Mouse (Mus musculus) adrenal gland, adult 18-20 months (tissue): ENCODE measurements around the gene Trpm8. TPM values are rescaled to one million over a fixed set of nuclear protein-coding genes. Genes with fewer than 3 reads are reported as not detected.

Source experiments
- DNase-seq, 2 experiments: peaks; one replicate each; pipeline ENCODE4 v3.0.0; 2021 to 2022; ENCODE audit warnings: low spot score in 2 of 2
- long read RNA-seq, 2 experiments: library from polyadenylated mRNA; stranded (forward); transcript quantifications; one replicate each; pipeline ENCODE4 v2.0.0; 2021
- total RNA-seq, 2 experiments: library from RNA; stranded (reverse); gene quantifications; 1 replicate in 1 of 2; 2 replicates in 1 of 2; pipeline ENCODE4 v1.2.3; 2021

The Trpm8 gene
- not detected for total RNA-seq
- long read RNA-seq, experiment 1, result 0 reads
- long read RNA-seq, experiment 2, result 0 reads

DNA sequence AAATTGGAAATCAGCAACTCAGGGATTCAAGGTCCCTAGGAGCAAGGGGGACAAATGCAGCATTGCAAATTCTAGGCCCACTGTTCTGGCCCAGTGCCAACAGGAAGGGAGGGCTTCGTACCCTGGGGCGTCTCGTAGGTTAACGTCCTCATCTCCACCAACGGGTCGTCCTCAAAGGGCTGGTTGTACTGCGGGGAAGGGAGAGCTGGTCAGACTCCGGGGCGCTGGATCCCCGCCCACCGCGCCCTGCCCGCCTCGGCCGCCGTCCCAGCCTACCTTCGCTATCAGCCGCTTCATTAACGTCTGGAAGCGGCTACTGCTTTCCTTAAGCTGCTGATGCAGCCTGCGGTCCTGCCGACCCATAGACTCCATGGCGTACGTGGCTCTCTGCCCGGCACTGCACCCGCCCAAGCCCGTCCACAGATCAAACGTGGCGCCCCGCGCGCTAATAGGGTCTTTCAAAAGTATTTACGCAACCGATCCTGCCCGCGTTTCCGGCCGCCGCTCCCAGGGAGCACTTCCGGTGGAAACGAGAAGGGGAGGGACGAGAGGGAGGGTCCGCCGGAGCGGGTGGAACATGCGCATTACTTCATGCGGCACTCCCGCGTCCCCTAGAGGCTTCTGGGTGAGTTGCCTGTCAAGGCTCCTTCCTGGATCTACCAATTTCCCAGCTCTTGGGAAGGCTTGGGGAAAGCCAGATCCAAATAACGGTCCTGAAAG, at the start of gene Trpm8, which contains the start of gene Hjurp:
Trpm8 (plus strand) TSS at position 564 of the 720 bp plus-strand sequence.
Hjurp (minus strand) TSS at position 536 of the 720 bp plus-strand sequence.
- peak; percentile 100 for DNase-seq

DNA sequence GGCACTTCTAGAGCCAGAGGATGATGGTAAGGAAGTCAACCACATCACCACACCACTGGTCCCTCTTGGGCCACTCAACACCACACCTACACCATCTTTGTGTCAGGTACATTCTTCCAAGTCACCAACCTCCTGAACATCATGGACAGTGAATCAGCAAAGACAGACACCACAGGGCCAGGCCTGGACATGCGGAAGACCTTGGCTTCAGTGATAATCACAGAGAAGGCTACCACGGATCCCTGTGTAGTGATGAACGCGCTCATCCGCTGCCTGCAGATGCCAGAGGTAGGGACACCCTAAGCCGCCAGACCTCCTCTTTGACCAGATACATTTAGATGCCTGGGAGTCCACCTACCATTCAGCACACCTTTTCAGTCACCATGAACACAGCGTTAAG, 49.3 kb upstream of the Trpm8 start:
- peak in 1 of 2 experiments; percentile 37 for DNase-seq

DNA sequence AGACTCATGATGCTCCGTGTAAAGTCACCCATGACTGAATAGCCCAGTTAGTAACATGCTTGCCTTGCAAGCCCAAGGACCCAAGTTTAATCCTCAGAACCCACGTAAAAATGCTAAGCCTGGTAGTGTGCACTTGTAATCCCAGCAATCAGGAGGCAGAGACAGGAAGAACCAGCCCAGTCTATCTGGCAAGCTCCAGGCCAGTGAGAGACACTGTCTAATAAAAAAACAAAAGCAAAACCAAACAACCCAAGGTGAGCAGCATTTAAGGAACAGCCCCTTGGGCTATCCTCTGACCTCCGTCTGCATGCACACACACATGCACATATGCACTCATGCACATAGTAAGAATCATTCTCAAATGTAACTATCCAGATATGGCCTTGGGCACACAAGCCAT, 47.9 kb upstream of the Trpm8 start:
- DNase-seq, result peak in 1 of 2 experiments; percentile 20

DNA sequence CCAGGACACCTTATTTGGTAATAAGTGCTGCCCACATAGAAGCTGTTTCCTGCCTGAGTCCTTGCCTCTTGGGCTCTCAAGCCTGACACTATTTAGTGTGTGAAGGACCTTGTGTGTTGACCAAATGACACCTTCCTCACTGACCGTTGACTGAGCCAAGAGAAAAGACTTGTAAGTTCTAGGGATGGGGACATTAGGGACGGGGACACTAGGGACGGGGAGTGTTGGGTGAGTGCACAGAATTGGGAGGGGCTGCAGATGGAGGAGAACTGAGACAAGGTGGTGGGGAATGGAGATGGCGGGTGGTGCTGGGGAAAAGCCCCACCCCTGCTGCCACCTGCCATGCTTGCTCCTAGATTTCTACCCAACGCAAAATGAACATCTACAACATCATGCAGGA, 47.5 kb upstream of the Trpm8 start:
- peak in 1 of 2 experiments; percentile 25 for DNase-seq

DNA sequence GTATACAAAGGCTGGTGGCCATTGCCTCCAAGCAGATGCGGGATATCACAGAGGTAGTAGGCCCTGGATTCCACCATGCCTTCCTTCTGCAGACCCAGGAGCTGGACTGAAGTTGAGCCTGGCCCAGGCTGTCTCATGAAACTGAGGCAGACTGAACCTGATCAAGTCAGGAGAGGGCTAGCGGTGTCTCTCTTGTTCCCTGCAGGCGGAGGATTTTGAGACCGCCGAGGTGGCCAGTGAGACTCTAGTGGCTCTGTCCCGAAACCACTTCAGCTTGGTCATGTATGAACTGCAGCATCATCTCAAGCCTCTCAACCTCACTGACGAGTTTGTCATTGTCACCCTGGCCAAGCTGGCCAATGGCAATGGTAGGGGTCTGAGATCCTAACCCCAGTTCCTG, 47.0 kb upstream of the Trpm8 start:
- DNase-seq, result peak in 1 of 2 experiments; percentile 25

DNA sequence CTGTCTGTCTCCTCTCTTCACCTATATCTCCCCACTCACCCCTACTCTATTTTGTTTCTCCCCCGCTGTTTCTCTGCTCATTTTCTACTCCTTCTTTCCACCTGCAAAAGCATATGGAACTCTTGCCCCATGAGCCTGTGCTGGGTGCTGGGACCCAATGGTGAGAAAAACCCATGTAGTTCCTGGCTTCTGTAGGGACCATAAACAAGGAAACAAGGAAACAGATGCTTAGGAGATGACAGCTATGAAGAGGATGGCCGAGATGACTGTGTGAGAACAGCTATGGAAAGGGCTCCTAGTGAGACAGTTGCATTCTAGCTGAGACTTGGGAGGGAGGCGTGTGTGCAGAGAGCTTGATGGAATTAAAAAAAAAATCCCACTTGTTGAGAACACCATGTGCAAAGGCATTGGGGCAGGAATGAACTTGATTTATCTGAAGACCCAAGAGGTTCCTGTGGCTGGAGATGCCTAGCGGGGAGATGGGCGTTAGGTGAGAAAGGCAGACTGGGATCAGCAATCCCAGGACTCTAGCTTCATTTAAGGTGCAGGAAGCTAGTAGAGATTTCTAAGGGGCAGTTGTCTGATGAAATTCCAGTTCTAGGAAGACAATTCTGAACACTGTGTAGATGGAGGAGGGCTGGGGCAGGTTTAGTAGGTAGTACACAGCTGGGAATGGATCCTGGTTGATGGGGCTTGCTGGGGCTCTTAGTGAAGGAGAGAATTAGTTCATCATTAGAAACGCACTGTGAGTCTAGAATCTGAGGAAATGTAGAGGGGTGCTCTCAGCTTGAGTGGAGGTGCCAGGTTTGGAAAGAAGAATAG, 46.3 kb upstream of the Trpm8 start:
- DNase-seq, result peak in 1 of 2 experiments; percentile 22

DNA sequence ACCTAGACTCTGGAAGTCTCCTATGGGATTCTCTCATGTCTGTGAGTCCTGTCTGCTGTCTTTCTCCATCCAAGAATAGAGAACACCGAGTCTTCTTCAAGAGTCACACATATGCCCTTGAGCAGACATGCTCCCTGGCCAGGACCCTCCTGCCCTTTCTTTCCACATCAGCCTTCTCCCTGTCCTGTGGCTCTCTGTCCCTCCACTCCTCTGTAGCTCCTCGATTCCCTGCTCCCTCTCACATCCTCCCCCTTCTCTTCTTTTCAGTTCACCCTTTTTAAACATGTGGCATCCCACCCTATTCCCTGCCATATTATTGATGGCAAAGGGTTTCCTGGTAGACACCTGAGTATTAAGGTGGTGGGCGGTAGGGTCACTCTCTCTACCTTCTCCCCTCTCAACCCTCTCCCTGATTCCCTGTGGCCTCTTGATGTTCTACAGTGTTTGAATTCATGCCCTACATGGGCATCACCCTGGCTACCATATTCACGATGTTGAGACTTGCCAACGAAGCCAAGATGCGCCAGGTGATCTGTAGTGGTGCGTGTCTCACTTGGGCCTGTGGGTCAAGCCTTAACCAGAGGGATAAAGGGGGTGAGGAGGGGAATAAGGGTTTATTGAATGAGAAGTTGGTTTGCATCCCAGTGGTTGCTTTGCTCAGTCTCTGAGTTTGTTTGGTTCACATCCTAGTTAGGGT, 45.5 kb upstream of the Trpm8 start:
- peak in 1 of 2 experiments; percentile 26 for DNase-seq

DNA sequence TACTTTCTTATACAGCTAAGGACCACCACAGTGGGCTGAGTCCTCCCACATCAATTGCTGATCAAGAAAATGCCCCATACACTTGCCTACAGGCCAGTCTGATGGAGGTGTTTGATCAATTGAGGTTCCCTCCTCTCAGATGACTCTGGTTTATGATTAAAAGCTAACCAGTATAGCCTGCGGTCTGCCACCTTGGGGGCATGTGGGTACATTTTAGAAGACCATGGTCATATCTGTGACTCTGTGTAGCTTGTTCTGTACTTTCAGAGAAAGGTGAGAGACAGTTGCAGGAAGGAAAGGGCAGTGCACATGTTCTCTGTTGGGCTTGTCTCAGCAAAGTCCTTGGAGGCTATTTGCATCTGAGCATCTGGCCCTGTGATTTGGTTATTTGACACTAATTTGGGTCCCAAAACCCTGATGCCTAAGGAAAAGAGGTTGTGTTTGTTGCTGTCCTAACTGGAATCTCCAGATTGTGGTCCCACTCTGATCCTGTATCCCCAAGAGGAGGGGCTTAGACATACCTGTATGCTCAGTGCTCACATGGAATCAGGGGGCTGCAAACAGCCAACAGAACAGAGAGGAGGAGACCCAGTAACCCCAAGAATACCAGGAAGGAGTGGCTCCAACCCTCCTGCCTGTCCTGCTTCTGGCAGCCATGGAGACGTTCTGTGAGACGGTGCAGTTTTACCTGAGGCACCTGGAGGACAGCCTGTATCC, 44.6 kb upstream of the Trpm8 start:
- peak in 1 of 2 experiments; percentile 26 for DNase-seq

DNA sequence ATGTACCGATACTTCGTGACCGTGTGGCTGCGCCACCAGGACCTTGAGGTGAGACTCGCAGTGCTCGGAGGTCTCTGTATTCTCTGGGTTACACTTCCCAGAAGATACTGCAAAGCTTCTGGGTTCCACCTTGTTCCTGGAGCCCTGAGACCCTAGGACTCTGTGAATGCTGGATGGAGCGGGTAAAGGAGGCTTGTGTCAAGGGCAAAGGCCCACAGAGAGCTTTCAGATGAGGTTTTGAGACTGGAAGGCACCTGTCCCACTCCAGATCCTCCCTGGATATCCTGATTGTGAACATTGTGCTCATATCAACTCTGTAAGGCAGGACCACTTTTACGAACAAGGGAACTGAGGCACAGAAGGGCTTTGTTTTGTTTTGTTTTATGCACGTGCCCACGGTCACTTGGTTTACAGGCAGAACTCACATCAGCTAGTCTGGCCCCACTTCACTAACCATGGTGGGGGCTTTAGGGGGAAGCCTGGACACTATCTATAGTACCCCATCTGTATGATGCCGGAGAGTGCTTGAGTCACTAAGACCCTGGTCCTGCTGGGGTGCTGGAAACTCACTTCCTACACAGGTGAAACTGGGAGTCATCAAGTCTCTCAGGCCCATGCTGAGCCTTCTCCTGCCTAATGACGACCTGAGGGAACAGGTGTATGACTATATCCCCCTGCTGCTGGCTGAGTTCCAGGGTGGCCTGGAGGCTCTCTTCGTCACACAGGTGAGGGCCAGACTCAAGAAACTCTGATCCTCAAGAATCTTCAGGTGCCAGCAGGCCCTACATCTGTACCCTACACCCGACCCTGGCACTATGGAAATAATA, 43.8 kb upstream of the Trpm8 start:
- DNase-seq, result peak in 1 of 2 experiments; percentile 29

DNA sequence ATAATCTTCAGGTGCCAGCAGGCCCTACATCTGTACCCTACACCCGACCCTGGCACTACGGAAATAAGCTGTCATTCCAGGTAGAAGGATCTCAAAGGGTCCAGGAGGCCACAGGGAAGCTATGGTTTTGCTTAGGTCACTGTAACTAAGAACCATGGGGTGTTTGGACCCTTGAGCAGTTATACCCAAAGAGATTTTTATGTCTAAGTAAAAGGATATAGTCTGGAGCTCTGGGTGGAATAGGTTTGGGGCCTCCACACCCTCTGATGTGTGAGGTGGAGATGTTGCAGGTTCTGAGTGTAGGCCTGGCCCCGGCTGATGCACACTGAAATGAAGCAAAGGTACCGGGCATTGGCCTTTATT, 43.2 kb upstream of the Trpm8 start:
- DNase-seq, result no peak

DNA sequence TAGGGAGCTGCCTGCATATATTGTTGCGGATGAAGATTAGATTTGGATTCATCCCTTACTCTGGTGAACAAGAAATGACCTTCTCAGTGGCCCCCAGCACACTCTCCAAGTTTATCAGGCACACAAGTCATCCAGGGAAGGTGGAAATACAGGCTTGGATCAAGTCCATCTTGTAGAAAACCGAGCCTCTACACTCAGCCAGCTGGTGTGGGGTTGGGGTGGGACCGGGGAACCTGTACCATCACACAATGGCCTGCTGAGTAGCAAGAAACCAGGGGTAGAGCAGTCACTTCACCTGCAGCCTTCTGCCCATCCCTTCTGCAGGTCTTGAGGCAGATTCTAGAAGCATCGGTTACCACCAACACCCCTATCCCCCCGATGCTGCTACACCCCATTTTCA, 42.8 kb upstream of the Trpm8 start:
- DNase-seq, result no peak

DNA sequence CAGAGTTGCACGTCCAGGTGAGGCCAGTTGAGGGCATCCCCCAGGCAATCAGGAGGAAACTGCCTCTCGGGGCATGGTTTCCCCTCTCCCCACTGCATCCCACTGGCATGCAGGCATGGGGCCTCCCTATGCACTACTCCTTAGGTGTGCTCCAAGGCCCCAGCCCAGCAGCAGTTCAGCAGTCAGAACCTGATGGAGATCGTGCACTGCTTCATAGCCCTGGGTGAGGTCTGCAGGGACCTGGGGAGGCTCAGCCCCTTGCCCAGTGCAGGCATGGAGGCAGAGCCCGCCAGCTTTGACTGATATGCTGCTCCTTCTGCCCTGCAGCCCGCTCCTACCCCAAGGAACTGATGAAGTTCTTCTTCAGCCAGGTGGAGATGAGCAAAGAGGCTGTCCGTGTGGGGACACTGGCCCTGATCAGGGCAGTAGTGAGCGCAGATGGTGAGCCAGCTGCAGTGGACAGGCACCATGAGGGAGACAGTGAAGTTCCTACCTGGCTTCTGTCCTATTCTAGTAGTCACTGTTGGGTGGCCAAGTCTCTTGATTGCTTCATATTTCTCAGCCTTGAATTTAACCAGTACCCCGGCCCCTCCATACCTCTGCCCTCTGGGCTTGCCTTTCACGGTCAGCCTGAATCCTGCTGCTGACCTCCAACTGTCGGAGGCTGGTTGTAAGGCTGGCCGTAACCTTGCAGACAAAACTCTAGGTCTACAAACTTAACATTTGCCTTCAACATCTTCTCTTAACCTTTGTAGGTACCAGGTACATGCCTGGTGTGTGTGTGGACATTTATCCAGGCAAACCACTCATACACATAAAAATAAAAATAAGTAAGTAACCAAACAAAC, 42.2 kb upstream of the Trpm8 start:
- no peak for DNase-seq

DNA sequence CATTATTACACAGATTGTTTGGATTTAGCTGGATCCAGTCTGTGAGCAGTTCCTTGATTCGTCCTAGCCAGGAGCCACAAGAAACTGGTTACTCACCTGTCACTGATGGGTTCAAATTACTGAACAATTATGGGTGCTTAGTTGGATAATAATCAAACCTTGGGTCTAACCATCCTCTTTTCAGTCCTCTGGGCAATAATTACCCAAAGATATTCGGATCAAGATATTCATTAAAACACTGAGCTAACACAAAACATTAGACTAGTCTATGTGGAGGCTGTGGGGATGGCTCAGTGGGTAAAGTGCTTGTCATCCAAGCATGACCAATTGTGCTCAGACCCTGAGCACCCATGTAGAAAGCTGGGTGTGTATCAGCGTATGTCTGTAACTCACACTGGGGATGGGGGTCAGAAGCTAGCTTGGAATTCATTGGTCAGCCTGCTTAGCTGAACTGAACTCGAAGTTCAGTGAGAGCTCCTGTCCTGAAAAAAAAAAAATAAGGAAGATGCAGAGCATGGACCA, 41.5 kb upstream of the Trpm8 start:
- no peak for DNase-seq

DNA sequence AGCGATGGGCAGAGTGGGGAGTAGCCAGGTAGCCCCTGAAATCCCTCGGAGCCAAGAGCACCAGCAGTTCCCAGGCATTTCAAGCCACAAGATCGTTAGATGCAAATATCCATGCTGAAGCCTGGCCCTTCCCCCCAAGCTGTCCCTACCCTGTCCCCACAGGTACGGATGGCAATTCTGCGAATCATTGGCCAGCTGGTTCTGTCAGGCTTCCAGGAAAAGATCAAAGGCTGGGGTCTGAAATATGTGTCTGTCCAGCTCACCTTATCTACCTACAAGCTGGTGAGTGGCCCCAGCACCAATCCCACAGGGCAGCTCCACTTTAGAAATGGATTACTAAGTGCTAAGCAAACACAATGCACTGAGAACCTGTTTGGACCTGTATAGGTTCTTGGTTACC, 40.1 kb upstream of the Trpm8 start:
- no peak for DNase-seq

DNA sequence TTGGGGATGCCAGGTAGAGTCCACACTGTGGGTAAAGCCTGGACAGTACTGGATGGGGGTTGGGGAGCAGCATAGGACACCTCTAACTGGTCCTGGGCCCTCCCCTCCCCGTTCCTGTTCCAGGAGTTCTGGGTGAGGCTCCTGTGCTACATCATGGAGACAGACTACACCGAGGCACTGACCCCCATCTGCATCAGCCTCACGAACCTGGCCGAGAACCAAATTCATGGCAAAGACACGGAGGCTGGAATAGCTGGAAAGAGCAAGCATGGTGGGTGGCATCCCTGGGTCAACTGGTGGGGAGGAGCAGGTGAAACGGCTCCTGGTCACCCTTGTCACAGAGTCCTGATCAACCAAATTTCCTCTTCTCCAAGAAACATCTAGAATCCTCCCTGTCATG, 38.7 kb upstream of the Trpm8 start:
- DNase-seq, result no peak

DNA sequence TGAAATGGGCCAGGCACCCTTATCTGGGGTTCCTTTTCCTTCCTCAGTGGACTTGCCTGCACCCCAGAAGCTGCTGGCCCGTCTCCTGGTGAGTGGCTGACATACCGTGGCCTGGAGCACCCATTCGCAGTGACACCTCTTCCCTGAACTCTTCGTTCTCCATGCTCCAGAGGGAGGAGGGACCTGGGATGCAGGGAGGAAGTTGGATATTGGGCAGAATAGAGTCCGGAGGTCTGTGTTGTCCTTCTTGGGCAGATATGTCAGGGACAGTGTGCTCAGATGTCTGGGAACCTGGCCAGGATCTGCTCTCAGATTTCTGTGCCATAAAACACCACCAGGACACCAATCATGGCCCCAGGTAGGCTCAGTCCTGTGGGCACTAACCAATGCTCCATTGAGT, 37.4 kb upstream of the Trpm8 start:
- DNase-seq, result no peak

DNA sequence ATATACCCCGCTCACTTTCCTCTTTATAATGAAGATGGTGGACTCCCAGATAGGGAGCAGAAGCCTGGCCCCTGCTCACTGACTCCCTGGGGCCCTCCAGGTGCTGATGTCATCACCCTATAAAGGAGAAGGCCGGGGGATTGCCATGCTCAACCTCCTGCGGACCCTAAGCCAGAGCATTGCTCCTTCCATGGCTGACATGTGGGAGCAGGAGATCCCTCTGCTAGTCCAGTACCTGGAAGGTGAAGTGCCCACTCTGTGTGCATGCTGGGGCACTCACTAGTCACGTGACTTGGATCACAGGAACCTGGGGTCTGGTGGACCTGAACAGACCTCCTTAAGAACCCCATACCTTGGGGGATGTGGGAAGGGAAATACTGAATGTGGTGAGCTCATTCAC, 36.9 kb upstream of the Trpm8 start:
- DNase-seq, result no peak

DNA sequence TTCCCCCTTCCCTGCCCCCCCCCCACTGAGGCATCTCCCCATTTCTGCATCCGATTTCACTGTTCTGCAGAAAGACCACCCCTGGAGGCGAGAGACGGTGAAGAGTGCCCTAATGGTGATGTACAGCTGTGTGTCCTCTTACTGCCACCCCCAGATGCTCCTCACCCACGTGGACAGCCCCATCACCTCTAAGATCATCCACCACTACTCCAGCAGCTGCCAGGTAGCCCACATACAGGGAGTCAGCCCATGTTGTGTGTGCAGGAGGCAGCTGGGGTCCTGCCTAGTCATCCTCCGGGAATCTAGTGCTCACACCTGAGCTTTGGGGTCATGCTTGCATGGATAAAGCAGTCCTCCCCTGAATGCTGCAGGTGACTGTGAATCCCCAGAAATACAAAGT, 33.6 kb upstream of the Trpm8 start:
- DNase-seq, result no peak

DNA sequence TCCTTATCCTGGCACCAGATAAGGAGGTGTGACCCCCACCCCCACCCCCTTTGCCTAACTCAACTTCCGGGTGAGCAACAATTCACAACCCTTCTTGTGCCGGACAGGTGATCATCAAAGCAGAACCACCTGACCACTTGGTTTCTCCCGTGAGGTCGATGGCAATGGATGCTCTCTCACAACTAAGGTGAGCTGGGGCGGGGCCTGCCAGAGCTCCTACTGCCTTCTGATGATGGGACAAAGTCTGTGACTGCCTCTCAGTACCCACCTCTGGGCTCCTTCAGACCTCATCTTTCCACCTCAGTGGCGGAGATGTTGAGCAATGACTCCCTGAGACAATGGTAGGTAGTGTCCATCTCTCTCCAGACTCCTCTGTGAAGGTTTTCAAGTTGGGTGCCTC, 31.6 kb upstream of the Trpm8 start:
- DNase-seq, result no peak
